Mouse (Mus musculus) CH12.LX (cell line): ENCODE measurements at regions not wholly inside any gene's neighbourhood (a gene's known extent, or its start where the extent isn't known, plus 50 kb on each side); places are given as distances from the start of the nearest gene placed in this dataset.

ENCODE experiments used
- DNase-seq: peaks from one replicate; pipeline ENCODE4 v3.0.0-alpha.2; 2013; ENCODE audit errors: extremely low read depth
- H3K27ac ChIP-seq: 2 replicates; pipeline ENCODE4 v1.5.1; 2012; ENCODE audit warnings: low read depth, mild to moderate bottlenecking, control low read depth, moderate library complexity; ENCODE audit not compliant: insufficient read depth
- H3K27me3 ChIP-seq: replicated peaks from 2 replicates; pipeline ENCODE3; 2012; ENCODE audit warnings: inconsistent platforms
- H3K36me3 ChIP-seq, 2 experiments: replicated peaks in 1 of 2; 2 replicates each; pipeline versions ENCODE3 to v1.6.1; 2012; ENCODE audit warnings: inconsistent platforms in 1 of 2, low read length in 1 of 2, mild to moderate bottlenecking in 1 of 2, mixed read lengths in 1 of 2, moderate library complexity in 1 of 2; ENCODE audit not compliant: control insufficient read depth in 1 of 2, insufficient read depth in 1 of 2
- H3K4me1 ChIP-seq, 2 experiments: 2 replicates each; pipeline ENCODE4 v1.6.1; 2012; ENCODE audit warnings: inconsistent platforms in 1 of 2, moderate library complexity in 1 of 2; ENCODE audit not compliant: insufficient read depth in 2 of 2, control insufficient read depth in 1 of 2
- H3K4me2 ChIP-seq: 2 replicates; pipeline ENCODE4 v1.6.1; 2012; ENCODE audit warnings: low read depth, mild to moderate bottlenecking, control low read depth; ENCODE audit not compliant: poor library complexity, insufficient read depth, severe bottlenecking
- H3K4me3 ChIP-seq, 3 experiments: fragments of 150-350 bp in 1 of 3; sonication (generic) in 1 of 3; replicated peaks in 1 of 3; 2 replicates each; pipeline versions ENCODE3 to v1.5.1; 2011 to 2012; ENCODE audit warnings: low read depth in 2 of 3, low read length in 2 of 3, mild to moderate bottlenecking in 2 of 3, moderate library complexity in 2 of 3, control low read depth in 1 of 3, improper control_type of control experiment in 1 of 3, inconsistent platforms in 1 of 3, mixed read lengths in 1 of 3; ENCODE audit not compliant: poor library complexity in 1 of 3
- H3K79me2 ChIP-seq: replicated peaks from 2 replicates; pipeline ENCODE4 v1.6.1; 2012; ENCODE audit warnings: mild to moderate bottlenecking, moderate library complexity; ENCODE audit not compliant: control insufficient read depth, poor library complexity, insufficient read depth, severe bottlenecking; ENCODE audit errors: extremely low read depth
- H3K9ac ChIP-seq: 2 replicates; pipeline ENCODE4 v1.6.1; 2012; ENCODE audit warnings: low read depth, mild to moderate bottlenecking, control low read depth, moderate library complexity; ENCODE audit not compliant: insufficient read depth
- H3K9me3 ChIP-seq: replicated peaks from 2 replicates; pipeline ENCODE3; 2012; ENCODE audit warnings: low read length, inconsistent platforms, mixed read lengths
- CTCF ChIP-seq, 2 experiments: IDR thresholded peaks in 1 of 2; conservative IDR thresholded peaks in 1 of 2; 2 replicates each; pipeline ENCODE4 v1.5.1; 2011 to 2012; ENCODE audit warnings: low read depth in 2 of 2, low read length in 2 of 2, improper control_type of control experiment in 1 of 2, inconsistent platforms in 1 of 2, mild to moderate bottlenecking in 1 of 2, moderate library complexity in 1 of 2
- E2F4 ChIP-seq: IDR thresholded peaks from 2 replicates; pipeline ENCODE4 v1.6.1; 2011; ENCODE audit warnings: low read depth, low read length, improper control_type of control experiment; ENCODE audit not compliant: insufficient replicate concordance
- EP300 ChIP-seq: IDR thresholded peaks from 2 replicates; pipeline ENCODE4 v1.6.1; 2011; ENCODE audit warnings: low read length, improper control_type of control experiment
- GABPA ChIP-seq: IDR thresholded peaks from 2 replicates; pipeline ENCODE4 v1.6.1; 2012; ENCODE audit warnings: low read depth, low read length, improper control_type of control experiment, inconsistent platforms; ENCODE audit not compliant: insufficient replicate concordance
- JUND ChIP-seq: conservative IDR thresholded peaks from 2 replicates; pipeline ENCODE4 v1.6.1; 2011; ENCODE audit warnings: low read depth, low read length, improper control_type of control experiment
- KAT2A ChIP-seq: IDR thresholded peaks from 2 replicates; pipeline ENCODE4 v1.6.1; 2012; ENCODE audit warnings: low read length, improper control_type of control experiment, inconsistent platforms; ENCODE audit not compliant: insufficient replicate concordance
- MAX ChIP-seq: IDR thresholded peaks from 2 replicates; pipeline ENCODE4 v1.6.1; 2011; ENCODE audit warnings: low read length, improper control_type of control experiment
- MXI1 ChIP-seq: IDR thresholded peaks from 2 replicates; pipeline ENCODE4 v1.6.1; 2011; ENCODE audit warnings: mild to moderate bottlenecking, low read depth, low read length, improper control_type of control experiment
- PAX5 ChIP-seq: IDR thresholded peaks from 2 replicates; pipeline ENCODE4 v1.6.1; 2012; ENCODE audit warnings: low read length, inconsistent platforms, mixed read lengths
- SMC3 ChIP-seq: IDR thresholded peaks from 2 replicates; pipeline ENCODE4 v1.6.1; 2011; ENCODE audit warnings: low read depth, low read length, improper control_type of control experiment
- TCF12 ChIP-seq: IDR thresholded peaks from 2 replicates; pipeline ENCODE4 v1.6.1; 2014; ENCODE audit warnings: low read depth, mild to moderate bottlenecking, inconsistent platforms, low read length, improper control_type of control experiment
- UBTF ChIP-seq: IDR thresholded peaks from 2 replicates; pipeline ENCODE4 v1.6.1; 2012; ENCODE audit warnings: low read depth, mild to moderate bottlenecking, inconsistent platforms, low read length, improper control_type of control experiment, moderate library complexity
- dilution Hi-C: fragments of 300-500 bp; cut with MboI; formaldehyde crosslinking; loops from 2 replicates; pipeline ENCODE4 v1.14.3; 2020; ENCODE audit warnings: low sequenced_read_pairs; ENCODE audit not compliant: extremely low pct_unique_long_range_greater_than_20kb, extremely low pct_ligation_motif_present
- in situ Hi-C: fragments of 300-500 bp; cut with MboI; formaldehyde crosslinking; loops from 3 replicates; pipeline ENCODE4 v1.14.3; 2019; ENCODE audit warnings: low sequenced_read_pairs, low pct_ligation_motif_present, low pct_unique_long_range_greater_than_20kb, mixed read lengths

GRCm38 (mm10) chr4:72647130-72647529 is 205.3 kb downstream of the Aldoart1 start:
- dilution Hi-C loops (no loop called here), in situ Hi-C loops (no loop called here)
- Histone ChIP-seq H3K9me3 (peaks cover 5% of the 10 kb centered on the region), H3K9ac (no peak overlapping the region), H3K27me3 (no peaks in the 10 kb centered on the region), H3K36me3 (no peaks in the 10 kb centered on the region), H3K27ac (no peak overlapping the region), H3K4me3 (no peak overlapping the region), H3K4me2 (no peak overlapping the region), H3K79me2 (no peaks in the 10 kb centered on the region), H3K4me1 (no peaks in the 10 kb centered on the region)
- TF ChIP-seq GABPA = no peak
- no peak for TF ChIP-seq JUND
- TF ChIP-seq TCF12 = no peak
- TF ChIP-seq CTCF (conservative IDR thresholded peaks at IDR 0.05 in 1 of 2, IDR thresholded peaks at IDR 0.05 in 1 of 2; ENCODE audit: low read depth in 2 of 2, low read length in 2 of 2) = no peak
- TF ChIP-seq SMC3 = no peak
- TF ChIP-seq KAT2A = no peak
- TF ChIP-seq UBTF = no peak
- TF ChIP-seq PAX5 = no peak
- TF ChIP-seq EP300 = no peak
- DNase-seq = no peak

- TF ChIP-seq JUND = no peak
- TF ChIP-seq MXI1 = no peak
- dilution Hi-C loops = no loop called here
- no peak for DNase-seq
- Histone ChIP-seq H3K27ac (no peak overlapping the region), H3K4me3 (no peak overlapping the region), H3K9ac (no peak overlapping the region), H3K4me2 (no peak overlapping the region), H3K9me3 (peaks cover 20% of the 10 kb centered on the region), H3K27me3 (no peaks in the 10 kb centered on the region), H3K36me3 (no peaks in the 10 kb centered on the region), H3K79me2 (no peaks in the 10 kb centered on the region), H3K4me1 (no peaks in the 10 kb centered on the region)
- in situ Hi-C loops = no loop called here
These were observed 223.0 kb downstream of the Aldoart1 start for GRCm38 (mm10) chr4:72629416-72629815.

DNA sequence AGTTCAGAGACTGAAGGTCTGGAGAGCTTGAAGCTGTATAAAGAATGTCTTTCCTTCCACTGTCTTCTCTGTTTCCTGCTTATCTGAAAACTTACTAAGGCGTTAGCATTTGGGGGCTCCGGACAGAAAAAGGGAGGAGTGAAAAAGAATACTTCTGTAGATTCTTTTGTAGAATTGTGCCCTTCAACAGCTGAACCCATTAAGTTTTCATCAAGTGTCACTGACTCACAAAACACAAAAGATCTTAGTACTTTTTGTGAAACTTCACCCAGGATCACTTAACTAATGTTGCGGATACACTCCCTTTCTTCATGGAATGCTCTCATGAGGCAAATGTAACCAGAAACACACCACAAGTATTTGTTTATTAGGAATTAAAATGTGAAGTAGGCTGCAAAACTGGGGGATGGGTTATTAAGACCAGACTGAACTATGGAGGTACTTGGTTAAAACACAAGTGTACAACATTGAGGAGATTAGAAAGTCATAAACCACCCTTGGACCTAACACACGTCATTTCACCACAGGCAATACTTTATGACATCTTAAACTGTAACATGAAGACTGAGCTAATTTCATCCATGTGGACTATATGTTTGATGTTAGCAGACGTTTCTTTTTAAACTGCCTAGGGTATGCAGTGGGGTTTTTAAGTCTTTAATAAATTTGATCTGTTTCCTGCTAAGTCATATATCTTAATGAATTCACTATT is 225.1 kb downstream of the Aldoart1 start:
- dilution Hi-C loops = no loop called here
- DNase-seq = no peak
- in situ Hi-C loops = no loop called here
- TF ChIP-seq MAX (no peak), E2F4 (no peak)
- H3K9me3 ChIP-seq = peaks cover 19% of the 10 kb centered on the region
- no peak overlapping the region for H3K4me2 ChIP-seq
- no peaks in the 10 kb centered on the region for H3K4me1 ChIP-seq
- H3K36me3 ChIP-seq = no peaks in the 10 kb centered on the region
- H3K4me3 ChIP-seq = no peak overlapping the region
- no peak overlapping the region for H3K9ac ChIP-seq
- no peak overlapping the region for H3K27ac ChIP-seq
- no peaks in the 10 kb centered on the region for H3K79me2 ChIP-seq
- no peaks in the 10 kb centered on the region for H3K27me3 ChIP-seq
